Mouse (Mus musculus) mature B cell (primary cell): ENCODE measurements around the gene Tmem165.

ENCODE experiments used
- in situ Hi-C: fragments of 300-500 bp; cut with MboI; formaldehyde crosslinking; loops from 2 replicates; pipeline ENCODE4 v1.14.3; 2019

Tmem165 gene

DNA sequence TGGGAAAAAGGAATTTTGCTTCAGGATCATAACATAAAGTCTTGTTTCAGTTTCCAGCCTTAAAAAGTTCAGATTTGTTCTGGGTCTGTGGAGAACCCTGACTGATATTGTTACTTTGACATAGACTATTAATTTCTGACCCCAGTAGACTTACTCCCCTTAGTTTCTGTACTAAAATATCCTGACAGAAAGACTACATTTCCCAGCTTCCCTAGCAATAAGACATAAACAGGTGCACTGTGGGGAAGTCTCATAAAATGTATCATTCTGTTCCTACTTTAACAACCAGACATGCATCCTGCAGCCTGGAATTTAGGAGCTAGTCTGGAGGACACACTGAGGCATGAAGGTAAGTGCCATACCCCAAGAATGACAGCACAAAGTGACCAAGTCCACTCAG lies 12.6 kb upstream of the Tmem165 start:
- in situ Hi-C loops = no loop called here

- in situ Hi-C loops = no loop called here
Observed at GRCm38 (mm10) chr5:76175051-76175450, 8.6 kb upstream of the Tmem165 start.

- in situ Hi-C loops = no loop called here
Observed at GRCm38 (mm10) chr5:76176411-76176810, 7.3 kb upstream of the Tmem165 start.

GRCm38 (mm10) chr5:76176841-76177240 lies 6.8 kb upstream of the Tmem165 start:
- in situ Hi-C loops = no loop called here

- in situ Hi-C loops = no loop called here
Observed at GRCm38 (mm10) chr5:76177664-76178063, 6.0 kb upstream of the Tmem165 start.

DNA sequence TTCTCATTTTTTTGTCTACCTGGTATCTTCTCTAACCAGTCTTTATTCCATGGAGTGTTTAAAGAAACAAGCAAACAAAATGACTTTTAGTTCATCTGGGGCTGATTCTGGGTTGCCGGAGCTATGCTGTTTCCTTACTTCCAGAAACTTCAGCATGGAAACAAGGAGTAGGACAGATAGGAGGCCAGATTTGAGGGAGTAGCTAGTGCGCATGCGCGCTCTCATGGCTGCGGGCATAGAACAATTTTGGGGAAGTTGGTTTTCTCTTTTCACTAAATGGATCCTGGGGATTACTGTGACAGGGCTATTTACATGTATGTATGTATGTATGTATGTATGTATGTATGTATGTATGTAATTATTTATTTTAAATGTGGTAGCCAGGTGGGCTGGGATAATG lies 4.5 kb upstream of the Tmem165 start:
- in situ Hi-C loops = no loop called here

DNA sequence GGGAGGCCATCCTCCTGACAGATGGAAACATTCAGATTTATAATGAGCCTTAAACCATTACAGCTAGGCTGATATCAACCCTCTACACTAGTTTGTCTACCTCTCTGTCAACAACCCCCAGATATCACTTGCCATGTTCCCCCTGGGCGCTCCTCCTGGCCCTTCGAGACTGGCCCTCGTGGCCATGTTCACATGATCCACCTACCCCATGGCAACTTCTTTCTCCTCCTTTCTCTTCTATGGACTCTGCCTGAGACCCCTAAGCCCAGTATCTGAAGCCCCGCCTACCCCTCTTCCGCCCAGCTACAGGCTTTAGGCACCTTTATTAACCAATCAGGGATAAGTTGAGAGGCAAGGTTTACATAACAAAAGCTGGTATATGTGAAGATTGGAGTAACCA lies 3.9 kb upstream of the Tmem165 start:
- in situ Hi-C loops = no loop called here

DNA sequence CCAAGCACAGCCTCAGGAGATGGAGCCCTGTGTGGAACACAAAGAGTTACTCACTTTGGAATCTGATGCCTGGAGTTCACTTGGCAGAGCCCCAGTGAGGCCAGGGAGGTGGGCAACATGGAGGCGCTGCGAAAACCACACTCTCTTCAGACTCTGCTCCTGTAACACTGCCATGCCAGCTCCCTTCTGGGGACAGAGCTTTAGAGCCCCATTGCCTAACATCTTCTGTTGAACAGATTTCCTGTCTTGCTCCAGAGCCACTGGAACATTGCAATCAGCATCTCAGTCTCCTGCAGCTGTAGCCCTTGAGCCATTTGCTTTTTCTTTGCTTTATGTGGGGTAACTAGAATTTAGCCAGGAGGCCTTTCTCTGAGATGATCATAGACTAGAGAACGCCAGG lies 1.4 kb upstream of the Tmem165 start:
- in situ Hi-C loops = no loop called here

- in situ Hi-C loops = no loop called here
Observed at GRCm38 (mm10) chr5:76183043-76183749, 484 bp upstream of the Tmem165 start.

DNA sequence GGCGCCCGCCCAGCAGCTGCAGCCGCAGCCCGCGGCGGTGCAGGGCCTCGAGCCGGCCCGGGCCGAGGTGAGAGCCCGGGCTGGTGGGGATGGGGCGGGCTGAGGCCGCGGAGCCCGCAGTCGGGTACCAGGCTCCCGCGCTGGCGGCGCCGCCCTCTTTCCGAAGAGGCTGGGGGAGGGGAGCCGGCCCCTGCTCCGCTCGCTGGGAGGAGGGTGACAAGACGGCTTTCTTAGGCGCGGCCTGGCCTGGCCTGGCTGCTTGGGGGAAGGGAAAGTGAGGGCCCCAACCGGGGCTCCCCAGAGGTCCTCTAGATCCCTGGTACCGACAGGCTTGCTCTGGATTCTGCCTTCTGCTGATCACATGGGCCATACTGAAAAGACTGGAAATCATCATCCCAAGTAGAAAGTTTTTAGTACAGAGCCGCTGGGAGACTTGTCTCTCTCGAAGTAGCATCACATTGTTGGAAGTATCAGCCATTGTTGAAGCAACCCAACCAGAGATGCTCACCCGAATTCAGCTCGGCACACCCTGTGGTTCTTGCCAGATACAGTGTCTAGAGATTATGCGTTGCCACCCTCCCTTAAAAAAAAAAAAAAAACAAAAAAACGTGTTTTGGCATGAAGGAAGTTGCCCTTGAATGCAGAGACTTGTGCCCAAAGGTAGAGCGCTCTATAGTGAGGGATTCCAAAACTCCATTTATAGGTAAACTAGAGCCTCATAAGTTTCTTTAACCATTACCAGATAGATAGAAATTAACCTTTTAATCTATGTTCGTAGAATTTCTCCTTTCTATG lies 803 bp downstream of the Tmem165 start:
- in situ Hi-C loops = no loop called here

GRCm38 (mm10) chr5:76187885-76188284 lies 4.2 kb downstream of the Tmem165 start:
- in situ Hi-C loops = no loop called here

GRCm38 (mm10) chr5:76190609-76191008 lies 6.9 kb downstream of the Tmem165 start:
- in situ Hi-C loops = no loop called here

DNA sequence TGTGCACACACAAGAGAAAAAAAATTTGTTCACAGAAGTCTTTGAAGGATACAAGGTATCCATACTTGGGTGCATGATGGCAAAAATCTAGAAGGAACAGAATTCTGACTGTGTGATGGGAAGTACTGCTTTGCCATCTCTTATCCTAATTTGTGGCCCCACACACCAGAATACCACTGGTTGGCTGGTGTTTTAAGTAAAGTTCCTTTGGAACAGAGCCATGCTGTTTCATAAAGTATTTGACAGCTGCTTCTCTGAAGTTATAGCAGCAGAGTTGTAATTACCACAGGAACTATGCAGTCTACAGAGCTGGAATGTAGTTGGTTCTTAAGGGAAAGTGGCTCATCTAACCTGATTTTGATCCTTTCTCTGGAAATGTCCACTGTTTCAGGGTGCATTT lies 9.4 kb downstream of the Tmem165 start:
- in situ Hi-C loops = no loop called here

- in situ Hi-C loops = no loop called here
Observed at GRCm38 (mm10) chr5:76194377-76194945, 10.8 kb downstream of the Tmem165 start.

DNA sequence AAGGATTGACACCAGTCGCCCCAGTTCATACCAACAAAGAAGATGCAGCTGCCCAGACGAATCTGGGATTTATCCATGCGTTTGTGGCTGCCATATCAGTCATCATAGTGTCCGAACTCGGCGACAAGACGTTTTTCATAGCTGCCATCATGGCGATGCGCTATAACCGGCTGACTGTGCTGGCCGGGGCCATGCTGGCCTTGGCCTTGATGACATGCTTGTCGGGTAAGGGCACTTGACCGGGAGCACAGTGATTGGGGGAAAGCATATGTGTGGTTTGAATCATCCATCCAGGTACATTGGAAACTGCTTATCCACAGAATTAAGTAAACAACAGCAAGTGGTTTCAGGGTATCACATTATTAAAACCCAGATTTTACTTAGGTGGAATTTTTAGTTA lies 15.7 kb downstream of the Tmem165 start:
- in situ Hi-C loops = no loop called here

- in situ Hi-C loops = no loop called here
Observed at GRCm38 (mm10) chr5:76203171-76203570, 19.5 kb downstream of the Tmem165 start.

- in situ Hi-C loops = no loop called here
Observed at GRCm38 (mm10) chr5:76205886-76206285, 22.2 kb downstream of the Tmem165 start.

DNA sequence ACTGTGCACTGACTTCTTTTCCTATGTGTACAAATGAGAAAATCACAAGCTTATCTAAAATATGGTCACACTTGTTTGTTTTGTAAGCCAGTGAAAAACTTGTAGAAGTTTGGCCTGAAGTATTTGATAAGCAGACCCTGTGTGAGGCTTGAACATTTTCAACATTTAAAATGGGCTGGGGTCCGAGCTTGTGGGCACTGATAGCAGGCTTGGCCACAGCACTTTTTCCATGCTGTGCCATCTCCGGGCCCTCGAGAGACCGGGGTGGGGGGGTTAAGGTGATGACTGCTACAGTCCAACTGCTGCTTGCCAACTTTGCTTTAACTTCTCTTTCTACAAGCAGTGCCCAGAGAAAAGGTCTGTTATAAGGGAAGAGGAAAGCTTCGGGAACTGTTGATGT lies 24.4 kb downstream of the Tmem165 start:
- in situ Hi-C loops = no loop called here

DNA sequence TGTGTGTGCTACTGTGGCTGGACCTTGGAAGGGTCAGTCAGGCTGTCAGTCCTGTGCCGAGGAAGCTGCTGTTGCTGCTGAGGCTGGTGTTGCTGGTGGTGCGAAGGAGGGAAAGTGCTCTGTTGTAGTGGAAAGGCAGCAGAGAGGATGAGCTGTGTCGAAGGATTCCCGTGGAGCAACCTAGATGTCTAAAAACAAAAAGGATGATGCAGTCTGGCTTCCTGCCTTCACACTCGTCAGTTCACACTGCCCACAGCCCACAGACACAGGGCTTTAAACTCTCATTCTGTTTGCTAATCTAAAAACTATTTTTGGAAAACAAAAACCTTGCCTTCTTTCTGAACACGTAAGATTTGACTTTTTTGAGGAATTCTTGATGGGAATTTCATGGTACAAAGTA lies 33.0 kb downstream of the Tmem165 start:
- in situ Hi-C loops = no loop called here

- in situ Hi-C loops = no loop called here
Observed at GRCm38 (mm10) chr5:76231171-76231855, 47.6 kb downstream of the Tmem165 start.

GRCm38 (mm10) chr5:76243274-76243673 lies 59.6 kb downstream of the Tmem165 start:
- in situ Hi-C loops = no loop called here

DNA sequence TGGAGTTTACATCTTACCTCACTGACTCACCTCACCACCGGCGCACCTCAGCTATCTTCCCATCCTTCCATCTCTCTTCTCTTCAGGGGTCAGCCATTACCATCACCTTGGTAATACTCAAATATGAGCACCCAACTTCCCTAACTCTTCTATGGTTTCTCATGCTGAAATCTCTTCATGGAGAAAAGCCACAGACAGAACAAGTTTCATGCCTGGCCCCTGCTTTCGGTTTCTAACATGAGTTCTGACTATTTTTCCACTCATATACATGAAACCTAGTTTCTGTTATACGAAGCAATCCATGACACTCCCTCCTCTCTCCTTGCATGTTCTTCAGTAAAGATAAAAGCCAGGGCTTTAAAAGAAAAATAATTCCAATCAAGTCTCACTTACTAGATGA lies 60.2 kb downstream of the Tmem165 start:
- in situ Hi-C loops = no loop called here

DNA sequence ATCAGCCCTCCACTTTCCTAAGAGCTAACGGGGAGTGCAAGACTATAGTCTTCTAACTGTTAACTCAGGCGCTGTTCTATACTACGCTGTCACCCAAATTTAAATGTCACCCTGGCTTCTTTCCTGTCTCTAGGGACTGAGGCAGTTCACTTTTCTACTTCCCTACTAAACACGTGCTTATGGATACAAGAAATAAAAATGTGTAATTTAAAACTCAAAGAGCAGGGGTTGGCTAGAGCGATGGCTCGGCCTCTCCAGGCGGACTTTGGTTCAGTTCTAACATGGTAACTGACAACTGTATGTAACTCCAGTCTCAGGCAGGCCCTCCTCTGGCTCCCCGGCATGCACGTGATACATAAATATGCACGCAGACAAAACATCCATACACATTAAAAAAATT lies 60.8 kb downstream of the Tmem165 start:
- in situ Hi-C loops = no loop called here
